Mouse (Mus musculus): Measurements from ENCODE around the gene Mical2. TPM values are rescaled to one million over a fixed set of nuclear protein-coding genes. Genes with fewer than 3 reads are reported as not detected.

Gene Mical2
- polyA plus RNA-seq, 1 experiment from 2014 or later, result 128 TPM

- Histone ChIP-seq H3K36me3 (ENCODE audit: control insufficient read depth, insufficient read depth) (peaks cover 42% of the 10 kb centered on the region), H3K9ac (ENCODE audit: low read length) (no peak overlapping the region; the same call in 1 of the 2 replicates), H3K4me3 (ENCODE audit: low read length) (no peak overlapping the region), H3K27me3 (ENCODE audit: control insufficient read depth, insufficient read depth, low read length) (no peaks in the 10 kb centered on the region), H3K4me2 (ENCODE audit: low read depth, low read length) (peak overlapping the region; percentile 36; the same call in 1 of the 2 replicates), H3K9me3 (replicated peaks; ENCODE audit: control insufficient read depth, low read length) (no peaks in the 10 kb centered on the region), H3K4me1 (ENCODE audit: control insufficient read depth, insufficient read depth, low read length) (peaks cover 73% of the 10 kb centered on the region), H3K27ac (ENCODE audit: low read length) (peak overlapping the region; percentile 81)
- WGBS, result 46% methylated on average over 6 of the region's 6 CpGs
- no peak for ATAC-seq (replicated peaks; ENCODE audit: extremely low read depth, insufficient read depth, low FRiP score)
Measured at GRCm38 (mm10) chr7:112242587-112242986, 16.9 kb downstream of the Mical2 start.

DNA sequence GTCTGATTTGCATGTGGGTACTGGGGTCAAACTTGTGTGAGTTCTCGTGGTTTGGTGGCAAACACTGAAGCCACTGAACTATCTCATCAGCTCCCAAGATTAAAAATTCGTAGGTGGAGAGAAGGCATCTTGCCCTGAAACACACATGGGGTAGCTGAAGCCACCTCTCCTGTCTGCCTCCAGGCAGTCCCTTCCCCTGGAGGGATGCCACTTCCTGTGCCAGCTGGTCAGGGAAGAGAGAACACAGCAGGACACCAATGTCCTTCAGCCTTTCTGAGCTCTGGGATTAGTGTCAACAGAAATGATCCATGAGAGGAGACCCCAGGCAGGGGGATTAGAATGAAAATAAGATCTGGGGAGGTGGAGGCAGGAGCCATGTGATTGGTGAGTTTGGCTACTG lies 18.4 kb downstream of the Mical2 start:
- Histone ChIP-seq H3K4me2 (ENCODE audit: low read depth, low read length) (no peak overlapping the region), H3K4me1 (ENCODE audit: control insufficient read depth, insufficient read depth, low read length) (peaks cover 65% of the 10 kb centered on the region), H3K9ac (ENCODE audit: low read length) (no peak overlapping the region), H3K27ac (ENCODE audit: low read length) (peak overlapping the region; percentile 81), H3K4me3 (ENCODE audit: low read length) (no peak overlapping the region), H3K27me3 (ENCODE audit: control insufficient read depth, insufficient read depth, low read length) (no peaks in the 10 kb centered on the region), H3K9me3 (replicated peaks; ENCODE audit: control insufficient read depth, low read length) (no peaks in the 10 kb centered on the region), H3K36me3 (ENCODE audit: control insufficient read depth, insufficient read depth) (peaks cover 37% of the 10 kb centered on the region)
- 43% methylated on average over 2 of the region's 2 CpGs for WGBS
- ATAC-seq (replicated peaks; ENCODE audit: extremely low read depth, insufficient read depth, low FRiP score), result no peak

DNA sequence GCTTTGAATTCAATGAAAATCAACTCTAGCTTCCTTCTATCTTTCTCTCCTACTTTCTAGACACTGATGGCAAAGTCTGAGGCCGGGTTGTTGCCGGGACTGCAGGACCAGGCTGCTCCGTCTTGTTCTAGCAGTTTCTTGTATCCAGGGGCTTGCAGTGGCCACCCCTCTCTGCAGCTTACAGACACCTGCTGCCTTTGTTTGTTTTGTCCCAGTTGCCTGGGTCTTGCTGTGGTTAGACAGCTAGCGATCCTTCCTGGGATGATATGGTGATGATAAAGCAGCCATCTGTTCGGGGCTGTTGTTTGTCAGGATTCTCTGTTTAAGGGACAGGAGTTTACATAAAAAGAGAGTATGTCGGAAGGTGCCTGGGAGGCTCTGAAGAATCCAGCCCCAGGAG lies 19.0 kb downstream of the Mical2 start:
- peak overlapping the region; percentile 81 for H3K27ac ChIP-seq (ENCODE audit: low read length)
- peaks cover 40% of the 10 kb centered on the region for H3K36me3 ChIP-seq (ENCODE audit: control insufficient read depth, insufficient read depth)
- no peaks in the 10 kb centered on the region for H3K9me3 ChIP-seq (replicated peaks; ENCODE audit: control insufficient read depth, low read length)
- peaks cover 67% of the 10 kb centered on the region for H3K4me1 ChIP-seq (ENCODE audit: control insufficient read depth, insufficient read depth, low read length)
- no peak overlapping the region for H3K4me3 ChIP-seq (ENCODE audit: low read length)
- 0 out of 2 replicates have a peak overlapping the region, but pooled peaks have one; percentile 2 for H3K9ac ChIP-seq (ENCODE audit: low read length)
- 25% methylated on average over 6 of the region's 6 CpGs for WGBS
- no peak overlapping the region for H3K4me2 ChIP-seq (ENCODE audit: low read depth, low read length)
- no peak for ATAC-seq (replicated peaks; ENCODE audit: extremely low read depth, insufficient read depth, low FRiP score)
- no peaks in the 10 kb centered on the region for H3K27me3 ChIP-seq (ENCODE audit: control insufficient read depth, insufficient read depth, low read length)

- no peak overlapping the region for H3K4me2 ChIP-seq (ENCODE audit: low read depth, low read length)
- no peak overlapping the region for H3K4me3 ChIP-seq (ENCODE audit: low read length)
- no peaks in the 10 kb centered on the region for H3K27me3 ChIP-seq (ENCODE audit: control insufficient read depth, insufficient read depth, low read length)
- peaks cover 33% of the 10 kb centered on the region for H3K36me3 ChIP-seq (ENCODE audit: control insufficient read depth, insufficient read depth)
- peaks cover 75% of the 10 kb centered on the region for H3K4me1 ChIP-seq (ENCODE audit: control insufficient read depth, insufficient read depth, low read length)
- H3K9me3 ChIP-seq (replicated peaks; ENCODE audit: control insufficient read depth, low read length), result no peaks in the 10 kb centered on the region
- peak overlapping the region; percentile 34; the same call in 1 of the 2 replicates for H3K27ac ChIP-seq (ENCODE audit: low read length)
- ATAC-seq (replicated peaks; ENCODE audit: extremely low read depth, insufficient read depth, low FRiP score), result no peak
- H3K9ac ChIP-seq (ENCODE audit: low read length), result no peak overlapping the region
- 71% methylated on average over 4 of the region's 4 CpGs for WGBS
Measured at GRCm38 (mm10) chr7:112245839-112246438, 20.3 kb downstream of the Mical2 start.

GRCm38 (mm10) chr7:112246442-112246841 lies 20.8 kb downstream of the Mical2 start:
- Histone ChIP-seq H3K36me3 (ENCODE audit: control insufficient read depth, insufficient read depth) (peaks cover 28% of the 10 kb centered on the region), H3K9me3 (replicated peaks; ENCODE audit: control insufficient read depth, low read length) (no peaks in the 10 kb centered on the region), H3K4me1 (ENCODE audit: control insufficient read depth, insufficient read depth, low read length) (peaks cover 75% of the 10 kb centered on the region), H3K27ac (ENCODE audit: low read length) (peak overlapping the region; percentile 34; the same call in 1 of the 2 replicates), H3K27me3 (ENCODE audit: control insufficient read depth, insufficient read depth, low read length) (no peaks in the 10 kb centered on the region), H3K4me2 (ENCODE audit: low read depth, low read length) (no peak overlapping the region), H3K4me3 (ENCODE audit: low read length) (no peak overlapping the region), H3K9ac (ENCODE audit: low read length) (no peak overlapping the region)
- no peak for ATAC-seq (replicated peaks; ENCODE audit: extremely low read depth, insufficient read depth, low FRiP score)
- 82% methylated on average over 4 of the region's 4 CpGs for WGBS

GRCm38 (mm10) chr7:112247890-112248289 lies 22.2 kb downstream of the Mical2 start:
- no peak overlapping the region for H3K27ac ChIP-seq (ENCODE audit: low read length)
- H3K9ac ChIP-seq (ENCODE audit: low read length), result no peak overlapping the region
- peaks cover 79% of the 10 kb centered on the region for H3K4me1 ChIP-seq (ENCODE audit: control insufficient read depth, insufficient read depth, low read length)
- H3K27me3 ChIP-seq (ENCODE audit: control insufficient read depth, insufficient read depth, low read length), result no peaks in the 10 kb centered on the region
- WGBS, result 84% methylated on average over 3 of the region's 3 CpGs
- H3K9me3 ChIP-seq (replicated peaks; ENCODE audit: control insufficient read depth, low read length), result no peaks in the 10 kb centered on the region
- ATAC-seq (replicated peaks; ENCODE audit: extremely low read depth, insufficient read depth, low FRiP score), result no peak
- peaks cover 17% of the 10 kb centered on the region for H3K36me3 ChIP-seq (ENCODE audit: control insufficient read depth, insufficient read depth)
- no peak overlapping the region for H3K4me3 ChIP-seq (ENCODE audit: low read length)
- no peak overlapping the region for H3K4me2 ChIP-seq (ENCODE audit: low read depth, low read length)

- no peak for ATAC-seq (replicated peaks; ENCODE audit: extremely low read depth, insufficient read depth, low FRiP score)
- H3K9ac ChIP-seq (ENCODE audit: low read length), result peak overlapping the region; percentile 27; the same call in 1 of the 2 replicates
- no peak overlapping the region for H3K4me2 ChIP-seq (ENCODE audit: low read depth, low read length)
- H3K27ac ChIP-seq (ENCODE audit: low read length), result peak overlapping the region; percentile 36
- H3K36me3 ChIP-seq (ENCODE audit: control insufficient read depth, insufficient read depth), result peaks cover 24% of the 10 kb centered on the region
- no peaks in the 10 kb centered on the region for H3K27me3 ChIP-seq (ENCODE audit: control insufficient read depth, insufficient read depth, low read length)
- WGBS, result 62% methylated on average over 4 of the region's 4 CpGs
- peaks cover 70% of the 10 kb centered on the region for H3K4me1 ChIP-seq (ENCODE audit: control insufficient read depth, insufficient read depth, low read length)
- no peaks in the 10 kb centered on the region for H3K9me3 ChIP-seq (replicated peaks; ENCODE audit: control insufficient read depth, low read length)
- no peak overlapping the region for H3K4me3 ChIP-seq (ENCODE audit: low read length)
Measured at GRCm38 (mm10) chr7:112249476-112249875, 23.8 kb downstream of the Mical2 start.

DNA sequence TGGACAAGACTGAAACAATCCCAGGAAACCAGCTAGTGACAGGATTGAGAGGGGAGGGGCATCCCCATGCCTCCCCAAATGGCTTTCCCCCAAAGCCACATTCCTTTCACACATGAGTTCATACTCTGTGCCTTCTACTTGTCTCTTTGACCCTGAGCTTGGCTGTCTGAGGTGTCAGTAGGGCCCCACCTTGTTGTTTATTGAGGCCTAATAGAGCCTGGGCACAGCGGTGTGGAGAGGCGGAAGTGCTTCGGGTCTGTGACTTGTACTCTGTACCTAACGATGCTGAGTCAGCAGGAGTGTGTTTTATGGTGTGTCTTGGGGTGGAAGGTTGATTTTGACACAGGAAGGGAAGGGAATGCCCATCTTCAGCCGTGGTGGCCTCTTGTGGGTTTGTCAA lies 26.4 kb downstream of the Mical2 start:
- H3K4me2 ChIP-seq (ENCODE audit: low read depth, low read length), result no peak overlapping the region
- no peaks in the 10 kb centered on the region for H3K9me3 ChIP-seq (replicated peaks; ENCODE audit: control insufficient read depth, low read length)
- no peak overlapping the region for H3K4me3 ChIP-seq (ENCODE audit: low read length)
- peak; percentile 34; the same call in 1 of the 2 replicates for ATAC-seq (replicated peaks; ENCODE audit: extremely low read depth, insufficient read depth, low FRiP score)
- peak overlapping the region; percentile 48; the same call in 1 of the 2 replicates for H3K9ac ChIP-seq (ENCODE audit: low read length)
- WGBS, result 43% methylated on average over 5 of the region's 5 CpGs
- H3K27ac ChIP-seq (ENCODE audit: low read length), result peak overlapping the region; percentile 49
- H3K36me3 ChIP-seq (ENCODE audit: control insufficient read depth, insufficient read depth), result peaks cover 23% of the 10 kb centered on the region
- no peaks in the 10 kb centered on the region for H3K27me3 ChIP-seq (ENCODE audit: control insufficient read depth, insufficient read depth, low read length)
- H3K4me1 ChIP-seq (ENCODE audit: control insufficient read depth, insufficient read depth, low read length), result peaks cover 60% of the 10 kb centered on the region

- WGBS, result 58% methylated on average over 3 of the region's 3 CpGs
- H3K27ac ChIP-seq (ENCODE audit: low read length), result peak overlapping the region; percentile 44; the same call in 1 of the 2 replicates
- H3K9ac ChIP-seq (ENCODE audit: low read length), result no peak overlapping the region
- H3K36me3 ChIP-seq (ENCODE audit: control insufficient read depth, insufficient read depth), result peaks cover 27% of the 10 kb centered on the region
- H3K4me2 ChIP-seq (ENCODE audit: low read depth, low read length), result no peak overlapping the region
- H3K4me3 ChIP-seq (ENCODE audit: low read length), result no peak overlapping the region
- peaks cover 77% of the 10 kb centered on the region for H3K4me1 ChIP-seq (ENCODE audit: control insufficient read depth, insufficient read depth, low read length)
- H3K9me3 ChIP-seq (replicated peaks; ENCODE audit: control insufficient read depth, low read length), result no peaks in the 10 kb centered on the region
- H3K27me3 ChIP-seq (ENCODE audit: control insufficient read depth, insufficient read depth, low read length), result no peaks in the 10 kb centered on the region
- no peak for ATAC-seq (replicated peaks; ENCODE audit: extremely low read depth, insufficient read depth, low FRiP score)
Measured at GRCm38 (mm10) chr7:112254233-112254632, 28.6 kb downstream of the Mical2 start.

Measured in heart, embryonic 16.5 days (tissue).